Mouse (Mus musculus) forebrain, embryonic 11.5 days (tissue): ENCODE measurements at regions not wholly inside any gene's neighbourhood (a gene's known extent, or its start where the extent isn't known, plus 50 kb on each side); places are given as distances from the start of the nearest gene placed in this dataset.

Experiments
- ATAC-seq: fragments of 200-750 bp; cut with Nextera tagmentation; replicated peaks from 2 replicates; pipeline ENCODE4 v1.8.0; 2017; ENCODE audit warnings: moderate TSS enrichment; ENCODE audit not compliant: low FRiP score
- DNase-seq: peaks from one replicate; pipeline ENCODE4 v3.0.0-alpha.2; 2017; ENCODE audit warnings: low spot score
- H3K27ac ChIP-seq: fragments of 300-500 bp; sonication (generic); 2 replicates; pipeline ENCODE4 v1.5.1; 2014; ENCODE audit warnings: low read depth, low read length
- H3K27me3 ChIP-seq: fragments of 300-500 bp; sonication (generic); 2 replicates; pipeline ENCODE4 v1.6.1; 2014; ENCODE audit warnings: mild to moderate bottlenecking, low read length, mixed read lengths; ENCODE audit not compliant: control insufficient read depth, insufficient read depth
- H3K36me3 ChIP-seq: fragments of 300-500 bp; sonication (generic); 2 replicates; pipeline ENCODE4 v1.6.1; 2014; ENCODE audit warnings: mild to moderate bottlenecking, low read length, moderate library complexity, mixed read lengths; ENCODE audit not compliant: control insufficient read depth, insufficient read depth
- H3K4me1 ChIP-seq: fragments of 300-500 bp; sonication (generic); replicated peaks from 2 replicates; pipeline ENCODE4 v1.6.1; 2014; ENCODE audit warnings: low read length, mixed read lengths; ENCODE audit not compliant: control insufficient read depth, insufficient read depth
- H3K4me2 ChIP-seq: fragments of 300-500 bp; sonication (generic); 2 replicates; pipeline ENCODE4 v1.6.1; 2014; ENCODE audit warnings: low read depth, mild to moderate bottlenecking, low read length, moderate library complexity, mixed read lengths; ENCODE audit not compliant: severe bottlenecking
- H3K4me3 ChIP-seq: fragments of 300-500 bp; sonication (generic); 2 replicates; pipeline ENCODE4 v1.5.1; 2014; ENCODE audit warnings: low read depth, low read length
- H3K9ac ChIP-seq: fragments of 300-500 bp; sonication (generic); 2 replicates; pipeline ENCODE4 v1.6.1; 2014; ENCODE audit warnings: low read length
- H3K9me3 ChIP-seq: fragments of 300-500 bp; sonication (generic); 2 replicates; pipeline ENCODE4 v1.6.1; 2016; ENCODE audit warnings: low read length, mixed read lengths; ENCODE audit not compliant: control insufficient read depth
- WGBS: fragments of 180-500 bp; shearing (Covaris S2); extraction: QIAGEN DNeasy Blood & Tissue Kit; methylation state at CpG from one replicate; pipeline ENCODE4 v1.1.7; 2014; 5-methylcytosine and 5-hydroxymethylcytosine counted together

DNA sequence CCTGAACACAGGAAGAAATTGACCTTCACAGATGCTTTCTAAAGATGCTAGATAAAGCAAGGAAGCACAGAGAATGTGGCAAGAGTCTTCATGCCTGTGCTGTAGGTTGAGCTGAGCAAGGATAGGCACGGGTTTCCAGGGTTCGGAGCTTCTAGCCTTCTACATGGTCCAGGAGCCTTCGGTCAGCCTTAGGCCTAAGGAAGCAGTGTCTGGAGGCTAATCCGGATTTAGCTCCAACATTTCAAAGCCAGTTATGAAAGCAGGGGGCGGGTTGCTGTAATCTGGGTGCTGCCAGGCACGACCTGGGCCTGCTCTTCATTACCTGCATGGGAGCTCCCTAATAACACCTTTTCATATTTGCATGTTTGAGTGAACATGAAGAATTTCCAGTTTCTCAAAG is 97.5 kb upstream of the Gls start:
- H3K9me3 ChIP-seq, result no peaks in the 10 kb centered on the region
- no peaks in the 10 kb centered on the region for H3K27me3 ChIP-seq
- no peaks in the 10 kb centered on the region for H3K4me1 ChIP-seq
- H3K4me3 ChIP-seq, result no peak overlapping the region
- H3K27ac ChIP-seq, result no peak overlapping the region
- WGBS, result 75% methylated on average over 6 of the region's 6 CpGs
- no peak for ATAC-seq
- no peaks in the 10 kb centered on the region for H3K36me3 ChIP-seq
- no peak overlapping the region for H3K4me2 ChIP-seq
- no peak for DNase-seq
- H3K9ac ChIP-seq, result no peak overlapping the region

DNA sequence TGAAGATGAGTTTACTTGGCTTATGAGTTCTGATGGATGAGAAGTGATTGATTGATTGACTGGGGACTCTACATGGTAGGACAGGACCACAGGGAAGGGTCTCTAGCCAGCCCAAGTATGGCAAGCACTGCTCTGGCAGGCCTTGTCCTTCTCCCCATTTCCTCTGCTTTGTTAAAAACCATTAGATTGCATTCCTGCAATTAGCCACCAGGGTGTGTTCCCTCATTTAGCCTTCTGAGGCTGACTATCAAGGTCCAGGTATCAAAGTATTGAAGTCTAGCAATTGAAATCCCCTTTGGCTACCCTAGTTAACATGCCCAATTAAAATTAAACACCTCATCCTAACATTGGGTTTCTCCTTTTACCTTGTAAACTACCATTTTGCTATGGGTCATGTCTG is 95.5 kb upstream of the Gls start:
- Histone ChIP-seq H3K9me3 (no peaks in the 10 kb centered on the region), H3K4me3 (no peak overlapping the region), H3K27me3 (no peaks in the 10 kb centered on the region), H3K27ac (no peak overlapping the region), H3K4me2 (no peak overlapping the region), H3K9ac (no peak overlapping the region), H3K4me1 (no peaks in the 10 kb centered on the region), H3K36me3 (no peaks in the 10 kb centered on the region)
- DNase-seq, result no peak
- ATAC-seq, result no peak

DNA sequence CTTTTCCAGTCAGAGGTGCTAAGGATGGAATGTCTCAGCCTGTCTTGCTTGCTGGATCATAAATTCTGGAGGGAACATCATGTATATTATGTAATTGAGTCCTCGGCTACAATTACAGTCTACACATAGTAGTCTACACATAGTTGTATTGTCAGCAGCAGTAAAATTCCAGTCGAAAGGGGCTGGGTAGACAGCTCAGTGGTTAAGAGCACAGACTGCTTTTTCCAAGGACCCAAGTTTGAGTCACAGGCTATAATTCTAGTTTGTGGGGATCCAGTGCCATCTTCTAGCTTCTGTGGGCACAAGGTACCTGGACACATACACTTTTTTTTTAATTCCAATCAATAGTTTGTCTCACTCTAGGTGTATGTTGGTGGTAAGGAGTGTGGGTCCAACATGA is 91.3 kb upstream of the Gls start:
- Histone ChIP-seq H3K36me3 (no peaks in the 10 kb centered on the region), H3K27me3 (no peaks in the 10 kb centered on the region), H3K27ac (no peak overlapping the region), H3K9ac (no peak overlapping the region), H3K9me3 (no peaks in the 10 kb centered on the region), H3K4me3 (no peak overlapping the region), H3K4me2 (no peak overlapping the region), H3K4me1 (no peaks in the 10 kb centered on the region)
- ATAC-seq (no peak), DNase-seq (no peak)
- 94% methylated on average over 2 of the region's 2 CpGs for WGBS

DNA sequence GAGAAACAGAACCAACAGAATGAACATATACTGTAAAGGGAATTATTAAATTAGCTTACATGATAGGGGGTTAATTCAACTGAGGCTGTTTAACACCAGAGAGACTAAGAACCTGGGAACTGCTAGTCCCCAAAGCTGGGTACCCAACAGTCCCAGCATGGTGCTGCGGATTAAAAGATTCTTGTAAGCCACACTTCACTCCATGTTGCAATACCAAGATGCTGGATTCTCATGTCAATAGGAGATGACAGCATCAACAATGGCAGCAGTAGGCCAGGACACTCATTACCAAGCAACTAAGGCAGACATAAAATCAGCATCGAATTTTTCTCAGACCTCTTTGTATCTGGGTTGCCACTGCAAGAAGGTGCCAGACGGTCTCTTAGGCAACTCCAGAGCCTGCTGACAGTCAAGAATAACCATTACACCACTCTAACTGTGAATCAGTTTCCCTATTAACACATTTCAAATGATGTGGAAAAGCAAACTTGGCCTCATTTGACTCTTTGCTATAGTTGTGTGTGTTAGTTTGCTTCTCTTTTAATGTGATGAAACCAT is 79.1 kb upstream of the Gls start:
- Histone ChIP-seq H3K4me3 (no peak overlapping the region), H3K4me1 (0 out of 2 replicates have a peak, but pooled peaks cover under 1% of the 10 kb centered on the region), H3K27me3 (no peaks in the 10 kb centered on the region), H3K9ac (no peak overlapping the region), H3K4me2 (no peak overlapping the region), H3K27ac (no peak overlapping the region), H3K36me3 (no peaks in the 10 kb centered on the region), H3K9me3 (no peaks in the 10 kb centered on the region)
- no peak for DNase-seq
- ATAC-seq, result no peak
- 74% methylated on average over 3 of the region's 3 CpGs for WGBS

DNA sequence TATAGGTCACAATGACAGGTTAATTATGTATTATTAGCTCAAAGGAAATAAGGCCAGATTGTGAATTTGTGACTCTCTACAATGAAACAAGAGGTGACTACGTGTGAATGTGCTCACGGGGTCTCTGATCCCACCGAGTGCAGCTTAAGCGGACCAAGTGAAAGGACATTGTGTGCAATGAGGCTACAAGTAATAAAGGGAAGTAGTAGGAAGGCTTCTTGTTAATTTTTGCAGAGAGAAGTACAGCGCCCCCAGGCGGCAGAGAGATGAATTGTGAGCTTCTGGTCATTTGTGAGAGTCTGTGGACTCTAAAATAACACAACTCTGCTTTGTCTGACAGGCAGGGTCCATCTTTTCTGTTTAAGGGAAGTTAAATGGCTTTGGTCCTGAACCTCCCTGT is 73.9 kb upstream of the Gls start:
- Histone ChIP-seq H3K27me3 (no peaks in the 10 kb centered on the region), H3K9ac (0 out of 2 replicates have a peak overlapping the region, but pooled peaks have one; percentile 14), H3K4me1 (0 out of 2 replicates have a peak, but pooled peaks cover 4% of the 10 kb centered on the region), H3K4me2 (no peak overlapping the region), H3K36me3 (no peaks in the 10 kb centered on the region), H3K27ac (no peak overlapping the region), H3K4me3 (no peak overlapping the region), H3K9me3 (no peaks in the 10 kb centered on the region)
- peak; percentile 84 for DNase-seq
- ATAC-seq, result peak; percentile 48; the same call in 1 of the 2 replicates
- 21% methylated on average over 6 of the region's 6 CpGs for WGBS

DNA sequence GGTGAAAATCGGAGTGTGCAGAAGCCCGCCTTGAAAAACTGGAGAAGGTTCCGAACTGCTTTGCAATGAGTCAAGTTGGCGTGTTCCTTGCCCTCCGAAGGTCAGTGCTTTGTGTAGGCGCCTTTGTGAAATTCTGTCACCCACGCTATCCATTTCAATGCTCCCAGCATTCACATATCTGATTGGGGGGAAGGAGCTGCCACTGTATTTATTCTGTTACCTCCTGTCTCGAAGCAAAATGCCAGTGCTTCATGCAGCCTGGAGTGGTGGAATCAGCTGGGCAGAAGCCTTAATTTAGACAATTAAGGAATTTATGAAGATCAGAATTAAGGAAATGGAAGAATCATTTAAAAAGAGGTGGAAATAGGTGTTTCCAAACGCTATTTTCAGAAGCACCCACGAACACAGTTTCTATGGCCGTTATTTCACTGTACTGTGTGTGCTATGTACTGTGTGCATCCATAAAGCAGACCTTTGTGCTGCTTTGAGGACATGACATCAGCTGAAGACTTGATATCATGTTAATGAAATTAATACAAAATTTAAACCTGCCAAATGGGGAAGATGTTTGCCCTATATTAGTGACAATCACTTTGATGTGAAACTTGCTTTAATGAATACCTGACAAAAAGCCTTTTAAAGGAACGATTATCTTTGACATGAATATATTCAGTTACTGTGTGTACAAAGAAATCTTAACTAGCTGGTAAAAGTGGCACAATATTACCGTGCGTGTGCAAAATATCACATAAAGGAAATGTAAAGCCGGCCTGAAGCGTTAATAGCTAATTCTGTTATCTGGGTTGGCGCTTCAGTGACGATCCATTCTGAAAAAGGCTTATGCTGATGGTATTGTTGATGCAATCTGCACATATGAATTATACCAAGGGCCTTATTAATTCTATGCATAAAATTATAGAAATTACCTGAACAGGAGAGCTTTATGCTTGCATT is 72.9 kb upstream of the Gls start:
- Histone ChIP-seq H3K27ac (peak overlapping the region; percentile 37; the same call in 1 of the 2 replicates), H3K9ac (no peak overlapping the region), H3K9me3 (no peaks in the 10 kb centered on the region), H3K27me3 (no peaks in the 10 kb centered on the region), H3K4me1 (0 out of 2 replicates have a peak, but pooled peaks cover 4% of the 10 kb centered on the region), H3K4me2 (no peak overlapping the region), H3K36me3 (no peaks in the 10 kb centered on the region), H3K4me3 (no peak overlapping the region)
- no peak for ATAC-seq
- 64% methylated on average over 18 of the region's 18 CpGs for WGBS
- no peak for DNase-seq

DNA sequence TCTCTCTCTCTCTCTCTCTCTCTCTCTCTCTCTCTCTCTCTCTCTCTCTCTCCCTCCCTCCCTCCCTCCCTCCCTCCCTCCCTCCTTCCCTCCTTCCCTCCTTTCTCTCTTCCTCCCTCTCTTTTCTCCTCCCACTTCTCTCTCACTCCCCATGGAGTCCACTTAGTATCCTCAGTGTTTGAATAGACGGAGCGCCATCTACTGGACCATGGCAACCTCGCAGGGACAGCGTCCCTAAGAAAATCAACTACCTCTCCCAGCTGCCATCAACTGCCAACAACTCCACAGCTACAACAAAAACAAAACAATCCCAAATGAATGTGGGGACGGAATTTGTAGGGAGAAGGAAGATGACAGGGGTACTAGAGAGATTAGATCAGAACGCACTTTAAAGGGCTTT is 69.5 kb upstream of the Gls start:
- Histone ChIP-seq H3K4me1 (0 out of 2 replicates have a peak, but pooled peaks cover 4% of the 10 kb centered on the region), H3K4me3 (no peak overlapping the region), H3K27me3 (no peaks in the 10 kb centered on the region), H3K9me3 (no peaks in the 10 kb centered on the region), H3K36me3 (no peaks in the 10 kb centered on the region), H3K4me2 (no peak overlapping the region), H3K9ac (no peak overlapping the region), H3K27ac (no peak overlapping the region)
- peak; percentile 80 for DNase-seq
- WGBS, result 5% methylated on average over 6 of the region's 6 CpGs
- peak; percentile 69 for ATAC-seq

DNA sequence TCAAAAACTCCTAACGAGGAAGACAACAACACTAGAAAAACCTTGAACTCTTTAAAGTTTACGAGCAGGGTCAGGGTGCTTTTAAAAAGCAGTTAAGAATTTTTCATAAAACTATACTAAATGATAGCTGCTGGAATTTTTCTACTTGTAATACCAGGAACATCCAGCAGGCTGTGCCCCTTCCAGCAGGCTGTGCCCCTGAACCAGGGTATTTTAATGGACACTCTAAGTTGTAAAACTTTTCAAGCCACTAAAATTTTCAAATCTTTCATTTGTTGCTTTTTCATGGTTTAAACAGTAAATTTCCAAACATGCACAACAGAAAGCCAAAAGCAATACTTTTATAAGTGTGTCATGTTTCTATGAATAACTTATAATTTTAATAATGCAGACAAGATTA is 68.2 kb upstream of the Gls start:
- Histone ChIP-seq H3K27ac (no peak overlapping the region), H3K36me3 (no peaks in the 10 kb centered on the region), H3K4me2 (no peak overlapping the region), H3K4me1 (no peaks in the 10 kb centered on the region), H3K27me3 (no peaks in the 10 kb centered on the region), H3K9ac (no peak overlapping the region), H3K9me3 (no peaks in the 10 kb centered on the region), H3K4me3 (no peak overlapping the region)
- no peak for ATAC-seq
- 62% methylated on average over 2 of the region's 2 CpGs for WGBS
- no peak for DNase-seq
